Mouse (Mus musculus) embryonic facial prominence, embryonic 11.5 days (tissue): ENCODE results near the gene Dgat2. TPM values are rescaled to one million over a fixed set of nuclear protein-coding genes. Genes with fewer than 3 reads are reported as not detected.

Experiments
- ATAC-seq: fragments of 200-750 bp; cut with Nextera tagmentation; replicated peaks from 2 replicates; pipeline ENCODE4 v1.8.0; 2017; ENCODE audit warnings: low read depth; ENCODE audit not compliant: insufficient number of reproducible peaks, low FRiP score, low TSS enrichment
- DNase-seq: peaks from one replicate; pipeline ENCODE4 v3.0.0-alpha.2; 2015; ENCODE audit warnings: low spot score
- H3K27ac ChIP-seq: fragments of 300-500 bp; sonication (generic); replicated peaks from 2 replicates; pipeline ENCODE4 v1.5.1; 2014; ENCODE audit warnings: mild to moderate bottlenecking, low read depth, low read length, control low read depth
- H3K27me3 ChIP-seq: fragments of 300-500 bp; sonication (generic); 2 replicates; pipeline ENCODE4 v1.6.1; 2014; ENCODE audit warnings: mild to moderate bottlenecking, low read length, moderate library complexity, mixed read lengths; ENCODE audit not compliant: control insufficient read depth, insufficient read depth
- H3K36me3 ChIP-seq: fragments of 300-500 bp; sonication (generic); replicated peaks from 2 replicates; pipeline ENCODE4 v1.6.1; 2014; ENCODE audit warnings: low read depth, mild to moderate bottlenecking, low read length, moderate library complexity, mixed read lengths; ENCODE audit not compliant: control insufficient read depth, insufficient read depth
- H3K4me1 ChIP-seq: fragments of 300-500 bp; sonication (generic); 2 replicates; pipeline ENCODE4 v1.6.1; 2014; ENCODE audit warnings: low read length, mixed read lengths; ENCODE audit not compliant: control insufficient read depth, insufficient read depth
- H3K4me2 ChIP-seq: fragments of 300-500 bp; sonication (generic); 2 replicates; pipeline ENCODE4 v1.6.1; 2014; ENCODE audit warnings: low read depth, mild to moderate bottlenecking, control low read depth, low read length, moderate library complexity
- H3K4me3 ChIP-seq: fragments of 300-500 bp; sonication (generic); 2 replicates; pipeline ENCODE4 v1.5.1; 2014; ENCODE audit warnings: low read depth, low read length, control low read depth
- H3K9ac ChIP-seq: fragments of 300-500 bp; sonication (generic); replicated peaks from 2 replicates; pipeline ENCODE4 v1.6.1; 2014; ENCODE audit warnings: mild to moderate bottlenecking, control low read depth, low read length
- H3K9me3 ChIP-seq: fragments of 300-500 bp; sonication (generic); replicated peaks from 2 replicates; pipeline ENCODE4 v1.6.1; 2016; ENCODE audit warnings: mild to moderate bottlenecking, low read length, inconsistent platforms, mixed read lengths; ENCODE audit not compliant: control insufficient read depth
- WGBS: fragments of 180-500 bp; shearing (Covaris S2); extraction: QIAGEN DNeasy Blood & Tissue Kit; methylation state at CpG from one replicate; pipeline ENCODE4 v1.1.7; 2014; 5-methylcytosine and 5-hydroxymethylcytosine counted together
- polyA plus RNA-seq: library from polyadenylated mRNA; unstranded; fragments of >200 nt; fragmentation: Nextera tagmentation; extraction: Ambion mirVana; gene quantifications from 2 replicates; pipeline ENCODE4 v1.2.1, GENCODE M21; 2014

Dgat2 gene
- polyA plus RNA-seq, 1 experiment from 2014 or later, result 9.4 TPM

DNA sequence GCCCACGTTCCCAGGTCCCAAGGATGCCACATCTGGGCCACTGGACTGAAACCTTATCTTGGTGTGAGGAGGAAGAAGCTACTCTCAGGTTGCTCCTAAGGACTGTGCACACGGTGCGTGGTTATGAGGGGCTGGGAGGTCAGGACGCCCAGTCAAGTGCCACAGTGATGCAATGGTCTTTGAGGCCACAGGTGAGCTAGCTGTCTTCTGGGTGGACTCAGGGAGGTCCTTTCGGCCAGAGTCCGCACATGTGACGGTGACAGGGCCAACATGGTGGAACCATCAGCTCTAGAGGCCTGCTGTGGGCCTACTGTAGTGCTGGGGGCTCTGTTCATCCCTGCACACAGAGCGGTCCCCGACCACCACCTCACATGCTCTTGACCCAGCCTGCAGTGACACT is 6.9 kb downstream of the Dgat2 start:
- no peak overlapping the region for H3K4me3 ChIP-seq
- no peak overlapping the region for H3K27ac ChIP-seq
- 87% methylated on average over 9 of the region's 9 CpGs for WGBS
- DNase-seq, result no peak
- H3K27me3 ChIP-seq, result no peaks in the 10 kb centered on the region
- H3K9ac ChIP-seq, result no peak overlapping the region
- H3K9me3 ChIP-seq, result no peaks in the 10 kb centered on the region
- no peaks in the 10 kb centered on the region for H3K4me1 ChIP-seq
- H3K4me2 ChIP-seq, result no peak overlapping the region
- H3K36me3 ChIP-seq, result no peaks in the 10 kb centered on the region
- ATAC-seq, result no peak

DNA sequence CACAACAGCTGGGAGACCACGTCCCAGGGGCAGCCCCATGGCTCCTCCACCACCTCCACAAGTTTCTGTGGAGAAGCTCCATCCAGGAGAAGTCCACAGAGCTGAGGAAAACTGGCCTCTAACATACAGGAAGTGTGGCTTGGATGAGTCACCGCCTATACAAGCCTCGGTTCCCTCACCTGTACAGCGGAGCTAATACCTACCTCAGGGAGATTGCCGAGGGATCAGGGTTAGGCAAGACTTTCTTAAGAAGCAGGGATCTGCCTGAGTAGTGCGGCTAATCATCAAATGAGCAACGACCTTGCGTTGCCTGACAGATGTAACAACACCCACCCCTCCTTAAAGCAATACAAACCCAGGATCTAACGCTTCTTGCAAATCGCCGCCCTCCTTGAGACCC is 7.4 kb downstream of the Dgat2 start:
- Histone ChIP-seq H3K4me1 (no peaks in the 10 kb centered on the region), H3K4me3 (no peak overlapping the region), H3K9me3 (no peaks in the 10 kb centered on the region), H3K9ac (no peak overlapping the region), H3K27me3 (no peaks in the 10 kb centered on the region), H3K36me3 (no peaks in the 10 kb centered on the region), H3K4me2 (no peak overlapping the region), H3K27ac (no peak overlapping the region)
- DNase-seq (no peak), ATAC-seq (no peak)
- WGBS, result 83% methylated on average over 11 of the region's 11 CpGs

DNA sequence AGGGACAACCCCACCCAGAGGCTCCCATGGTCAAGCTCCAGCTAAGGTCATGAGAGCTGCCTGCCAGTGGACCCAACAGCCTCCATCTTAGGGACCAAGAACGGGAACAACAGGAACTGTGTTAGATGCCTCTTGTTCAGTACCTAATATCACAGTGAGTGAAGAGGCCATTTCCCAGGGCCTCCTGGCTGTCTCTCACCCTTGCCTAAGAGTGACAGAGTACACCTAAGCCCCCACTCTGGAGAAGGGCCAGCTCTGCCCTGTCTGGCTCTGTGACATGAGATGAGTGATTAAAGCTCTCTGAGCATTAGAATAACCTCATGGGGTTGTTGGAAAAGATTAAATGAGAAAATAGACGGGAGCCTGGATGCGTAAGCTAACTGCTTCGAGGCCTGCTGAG is 8.5 kb downstream of the Dgat2 start:
- Histone ChIP-seq H3K27ac (no peak overlapping the region), H3K4me2 (no peak overlapping the region), H3K4me1 (no peaks in the 10 kb centered on the region), H3K9ac (no peak overlapping the region), H3K9me3 (no peaks in the 10 kb centered on the region), H3K27me3 (no peaks in the 10 kb centered on the region), H3K4me3 (no peak overlapping the region), H3K36me3 (no peaks in the 10 kb centered on the region)
- 89% methylated on average over 4 of the region's 4 CpGs for WGBS
- ATAC-seq, result no peak
- no peak for DNase-seq

DNA sequence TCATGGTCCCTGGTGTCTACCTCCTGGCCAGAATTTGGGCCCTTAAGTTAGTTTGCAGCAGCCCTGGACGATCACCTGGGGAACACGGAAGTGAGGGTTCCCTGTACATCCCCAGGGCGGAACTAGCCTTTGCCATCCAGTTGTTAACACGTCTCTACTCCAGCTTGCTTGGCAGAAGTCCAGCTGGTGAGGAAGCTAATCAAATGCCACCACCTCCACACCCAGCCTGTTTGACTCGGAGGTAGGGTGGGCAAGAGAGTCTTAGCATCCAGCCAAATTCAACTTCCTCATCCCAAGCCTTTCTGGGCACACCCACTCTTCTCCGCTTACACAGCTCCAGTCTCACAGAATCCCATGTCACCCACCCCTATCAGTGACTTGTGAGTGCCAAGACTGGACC is 9.6 kb downstream of the Dgat2 start:
- Histone ChIP-seq H3K27me3 (no peaks in the 10 kb centered on the region), H3K4me2 (no peak overlapping the region), H3K36me3 (no peaks in the 10 kb centered on the region), H3K9me3 (no peaks in the 10 kb centered on the region), H3K9ac (no peak overlapping the region), H3K4me3 (no peak overlapping the region), H3K4me1 (no peaks in the 10 kb centered on the region), H3K27ac (no peak overlapping the region)
- WGBS, result 87% methylated on average over 6 of the region's 6 CpGs
- DNase-seq (no peak), ATAC-seq (no peak)

DNA sequence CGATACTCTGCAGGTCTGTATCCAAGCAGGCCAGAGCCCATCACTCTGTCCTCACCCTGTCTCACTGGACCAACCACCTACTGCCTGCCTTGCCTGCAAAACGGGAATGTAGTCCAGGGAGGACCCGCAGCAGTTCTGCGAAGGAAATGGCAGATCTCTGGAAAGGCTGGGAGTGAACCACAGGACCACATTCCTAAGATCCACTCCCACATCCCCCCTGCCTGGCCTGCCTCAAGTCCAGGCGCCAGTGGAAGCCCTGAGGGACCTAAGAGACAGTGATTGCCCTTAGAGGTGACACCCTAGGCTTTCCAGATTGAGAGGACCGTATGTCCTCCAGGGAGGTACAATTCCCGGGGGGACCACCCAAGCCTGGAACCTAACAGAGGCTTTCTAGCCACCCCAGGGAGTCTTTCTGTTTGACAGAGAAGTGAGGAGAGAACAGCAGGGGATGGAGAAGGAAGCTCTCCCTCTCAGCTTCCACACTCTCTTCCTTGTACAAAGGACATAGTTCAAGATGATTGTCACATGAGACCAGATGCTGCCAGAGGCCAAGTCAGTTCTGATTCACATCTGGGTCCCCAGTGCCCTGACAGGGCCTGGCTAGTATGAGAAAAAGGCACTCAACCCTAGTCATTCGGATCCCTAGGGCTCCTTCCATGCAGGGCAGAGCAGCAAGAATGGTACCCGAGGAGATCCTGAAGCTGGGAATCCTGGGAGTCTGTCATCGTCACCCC is 10.6 kb downstream of the Dgat2 start:
- Histone ChIP-seq H3K9ac (no peak overlapping the region), H3K36me3 (no peaks in the 10 kb centered on the region), H3K9me3 (no peaks in the 10 kb centered on the region), H3K4me3 (no peak overlapping the region), H3K4me1 (no peaks in the 10 kb centered on the region), H3K27ac (no peak overlapping the region), H3K27me3 (no peaks in the 10 kb centered on the region), H3K4me2 (no peak overlapping the region)
- DNase-seq (no peak), ATAC-seq (no peak)
- WGBS, result 64% methylated on average over 10 of the region's 10 CpGs

DNA sequence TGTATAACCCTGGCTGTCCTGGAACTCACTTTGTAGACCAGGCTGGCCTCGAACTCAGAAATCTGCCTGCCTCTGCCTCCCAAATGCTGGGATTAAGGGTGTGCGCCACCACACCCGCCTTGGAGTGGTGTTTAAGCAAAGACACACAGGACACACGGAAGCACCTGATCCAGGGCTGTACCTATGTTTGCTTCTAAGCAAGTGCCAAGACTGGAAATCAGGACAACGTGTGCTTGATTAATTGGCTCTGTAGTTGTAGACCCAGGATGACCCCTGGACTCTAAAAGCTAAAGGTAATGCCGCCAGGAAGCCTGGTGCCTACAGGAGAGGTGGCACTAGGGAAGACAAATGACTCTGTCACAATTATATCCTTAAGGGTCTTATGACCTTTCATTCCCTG is 12.0 kb downstream of the Dgat2 start:
- no peak overlapping the region for H3K9ac ChIP-seq
- H3K36me3 ChIP-seq, result no peaks in the 10 kb centered on the region
- no peak for DNase-seq
- H3K4me1 ChIP-seq, result no peaks in the 10 kb centered on the region
- 87% methylated on average over 6 of the region's 6 CpGs for WGBS
- no peaks in the 10 kb centered on the region for H3K27me3 ChIP-seq
- no peak overlapping the region for H3K27ac ChIP-seq
- H3K9me3 ChIP-seq, result no peaks in the 10 kb centered on the region
- H3K4me2 ChIP-seq, result no peak overlapping the region
- H3K4me3 ChIP-seq, result no peak overlapping the region
- ATAC-seq, result no peak

DNA sequence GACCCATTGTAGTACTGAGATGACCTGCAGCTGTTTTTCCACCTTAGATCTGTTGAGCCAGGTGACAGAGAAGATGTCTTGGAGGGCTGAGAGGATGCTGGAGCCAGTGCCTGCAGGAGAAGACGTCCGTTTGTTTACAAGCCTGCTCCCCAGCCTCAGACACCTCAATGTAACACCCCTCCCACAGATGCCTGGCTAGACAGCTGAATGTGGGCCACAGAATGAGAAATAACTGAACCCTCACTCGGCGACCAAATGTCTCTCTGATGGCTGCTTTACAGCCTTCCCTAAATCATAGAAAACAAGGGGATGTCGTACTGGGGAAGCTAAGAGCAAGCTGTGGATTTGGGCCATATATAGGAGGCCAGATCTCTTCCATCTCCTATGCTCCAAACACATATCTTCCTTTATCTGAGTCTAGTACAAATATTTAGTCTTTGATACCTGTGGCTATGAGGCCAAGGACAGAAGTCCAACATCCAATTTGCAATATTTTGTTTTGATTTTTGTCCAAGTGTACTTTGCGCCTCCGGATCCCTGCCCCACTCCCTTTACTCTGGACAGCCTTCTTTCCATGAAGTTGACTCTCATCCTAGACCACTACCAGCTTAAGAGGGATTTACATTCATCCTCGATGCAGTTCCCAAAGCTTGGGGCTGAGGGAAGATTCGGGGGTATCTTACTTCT is 12.7 kb downstream of the Dgat2 start:
- H3K36me3 ChIP-seq, result no peaks in the 10 kb centered on the region
- no peak overlapping the region for H3K9ac ChIP-seq
- no peak overlapping the region for H3K27ac ChIP-seq
- H3K4me2 ChIP-seq, result no peak overlapping the region
- no peak for DNase-seq
- WGBS, result 89% methylated on average over 9 of the region's 9 CpGs
- ATAC-seq, result no peak
- H3K27me3 ChIP-seq, result no peaks in the 10 kb centered on the region
- H3K9me3 ChIP-seq, result no peaks in the 10 kb centered on the region
- H3K4me3 ChIP-seq, result no peak overlapping the region
- H3K4me1 ChIP-seq, result no peaks in the 10 kb centered on the region

DNA sequence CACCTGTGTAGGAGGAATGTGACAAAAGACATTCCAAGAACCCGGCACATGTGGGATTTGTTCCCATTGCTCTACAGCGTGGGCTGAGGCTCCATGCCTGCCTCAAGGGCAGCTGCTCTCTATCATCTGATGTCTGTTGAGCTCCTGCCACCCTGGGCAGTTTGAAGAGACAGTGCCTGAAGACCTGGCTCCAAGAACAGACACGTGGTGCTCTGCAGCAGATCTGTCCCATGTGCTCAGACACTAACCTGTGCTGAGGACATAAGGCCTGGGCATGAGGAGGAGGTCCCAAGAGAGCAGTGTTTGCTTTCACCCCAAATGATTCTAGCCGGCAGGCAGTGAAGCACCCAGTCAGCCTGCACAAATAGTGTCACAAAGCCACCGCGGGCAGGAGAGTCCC is 13.8 kb downstream of the Dgat2 start:
- DNase-seq (no peak), ATAC-seq (no peak)
- no peaks in the 10 kb centered on the region for H3K36me3 ChIP-seq
- no peaks in the 10 kb centered on the region for H3K4me1 ChIP-seq
- H3K27ac ChIP-seq, result no peak overlapping the region
- H3K4me3 ChIP-seq, result no peak overlapping the region
- H3K9ac ChIP-seq, result no peak overlapping the region
- 85% methylated on average over 6 of the region's 6 CpGs for WGBS
- H3K9me3 ChIP-seq, result no peaks in the 10 kb centered on the region
- H3K27me3 ChIP-seq, result no peaks in the 10 kb centered on the region
- H3K4me2 ChIP-seq, result no peak overlapping the region
